Mouse (Mus musculus) forebrain, embryonic 13.5 days (tissue): ENCODE results near the gene Nupr1. TPM values are rescaled to one million over a fixed set of nuclear protein-coding genes. Genes with fewer than 3 reads are reported as not detected.

Source experiments
- ATAC-seq: fragments of 200-750 bp; cut with Nextera tagmentation; 2 replicates; pipeline ENCODE4 v1.8.0; 2017
- H3K27ac ChIP-seq: fragments of 300-500 bp; sonication (generic); 2 replicates; pipeline ENCODE4 v1.5.1; 2015; ENCODE audit warnings: inconsistent platforms, mild to moderate bottlenecking, moderate library complexity
- H3K27me3 ChIP-seq: fragments of 300-500 bp; sonication (generic); 2 replicates; pipeline ENCODE4 v1.6.1; 2015; ENCODE audit warnings: mild to moderate bottlenecking, inconsistent platforms
- H3K36me3 ChIP-seq: fragments of 300-500 bp; sonication (generic); 2 replicates; pipeline ENCODE4 v1.6.1; 2015; ENCODE audit warnings: mild to moderate bottlenecking, inconsistent platforms; ENCODE audit not compliant: poor library complexity, severe bottlenecking
- H3K4me1 ChIP-seq: fragments of 300-500 bp; sonication (generic); 2 replicates; pipeline ENCODE4 v1.6.1; 2015; ENCODE audit warnings: inconsistent platforms
- H3K4me2 ChIP-seq: fragments of 300-500 bp; sonication (generic); 2 replicates; pipeline ENCODE4 v1.6.1; 2015; ENCODE audit warnings: inconsistent platforms, mild to moderate bottlenecking, moderate library complexity
- H3K4me3 ChIP-seq: fragments of 300-500 bp; sonication (generic); 2 replicates; pipeline ENCODE4 v1.5.1; 2015; ENCODE audit warnings: mild to moderate bottlenecking, inconsistent platforms
- H3K9ac ChIP-seq: fragments of 300-500 bp; sonication (generic); 2 replicates; pipeline ENCODE4 v1.6.1; 2015; ENCODE audit warnings: mild to moderate bottlenecking, inconsistent platforms
- H3K9me3 ChIP-seq: fragments of 300-500 bp; sonication (generic); replicated peaks from 2 replicates; pipeline ENCODE4 v1.6.1; 2016; ENCODE audit warnings: inconsistent platforms
- WGBS: fragments of 180-500 bp; shearing (Covaris S2); methylation state at CpG from one replicate; pipeline ENCODE4 v1.1.7; 2015; 5-methylcytosine and 5-hydroxymethylcytosine counted together
- polyA plus RNA-seq: library from polyadenylated mRNA; unstranded; fragments of >200 nt; fragmentation: Nextera tagmentation; extraction: Ambion mirVana; gene quantifications from 2 replicates; pipeline ENCODE4 v1.2.1, GENCODE M21; 2015

Gene Nupr1
- 2.1 and 2.5 TPM in 2 replicates for polyA plus RNA-seq

- no peaks in the 10 kb centered on the region for H3K27me3 ChIP-seq
- no peak within 1 kb of the TSS for H3K9ac ChIP-seq
- H3K4me3 ChIP-seq = no peak within 1 kb of the TSS
- no peaks in the 10 kb centered on the region for H3K36me3 ChIP-seq
- H3K4me1 ChIP-seq = no peaks in the 10 kb centered on the region
- no peak within 1 kb of the TSS for H3K27ac ChIP-seq
- no peak for ATAC-seq
- WGBS = 95% methylated on average over 4 of the region's 4 CpGs
- no peak within 1 kb of the TSS for H3K4me2 ChIP-seq
- no peaks in the 10 kb centered on the region for H3K9me3 ChIP-seq
Measured at GRCm38 (mm10) chr7:126630824-126631518, at the start of gene Nupr1. TSS of gene Nupr1 (minus strand) at chr7:126630861.

- H3K4me3 ChIP-seq = no peak overlapping the region
- H3K9ac ChIP-seq = no peak overlapping the region
- WGBS = 89% methylated on average over 5 of the region's 5 CpGs
- peaks cover 13% of the 10 kb centered on the region for H3K36me3 ChIP-seq
- no peaks in the 10 kb centered on the region for H3K9me3 ChIP-seq
- H3K4me1 ChIP-seq = no peaks in the 10 kb centered on the region
- ATAC-seq = no peak
- H3K27ac ChIP-seq = no peak overlapping the region
- no peaks in the 10 kb centered on the region for H3K27me3 ChIP-seq
- no peak overlapping the region for H3K4me2 ChIP-seq
Measured at GRCm38 (mm10) chr7:126679683-126680082, 49.0 kb upstream of the Nupr1 start.

- Histone ChIP-seq H3K9ac (no peak overlapping the region), H3K4me2 (no peak overlapping the region), H3K36me3 (peaks cover 13% of the 10 kb centered on the region), H3K27ac (no peak overlapping the region), H3K4me1 (no peaks in the 10 kb centered on the region), H3K9me3 (no peaks in the 10 kb centered on the region), H3K4me3 (no peak overlapping the region), H3K27me3 (no peaks in the 10 kb centered on the region)
- WGBS = 89% methylated on average over 8 of the region's 8 CpGs
- no peak for ATAC-seq
Measured at GRCm38 (mm10) chr7:126678545-126679341, 48.1 kb upstream of the Nupr1 start.

GRCm38 (mm10) chr7:126676631-126677220 is 46.1 kb upstream of the Nupr1 start:
- WGBS = 79% methylated on average over 4 of the region's 4 CpGs
- Histone ChIP-seq H3K27me3 (no peaks in the 10 kb centered on the region), H3K9ac (no peak overlapping the region), H3K36me3 (peaks cover 28% of the 10 kb centered on the region), H3K9me3 (no peaks in the 10 kb centered on the region), H3K4me1 (no peaks in the 10 kb centered on the region), H3K4me3 (no peak overlapping the region), H3K4me2 (no peak overlapping the region), H3K27ac (no peak overlapping the region)
- ATAC-seq = no peak

GRCm38 (mm10) chr7:126676207-126676606 is 45.5 kb upstream of the Nupr1 start, which contains the start of gene Sult1a1:
TSS of gene Sult1a1 (minus strand) at chr7:126676432.
- H3K9me3 ChIP-seq = no peaks in the 10 kb centered on the region
- 91% methylated on average over 1 of the region's 1 CpGs for WGBS
- H3K27ac ChIP-seq = no peak within 1 kb of the TSS
- no peak within 1 kb of the TSS for H3K4me3 ChIP-seq
- no peak within 1 kb of the TSS for H3K4me2 ChIP-seq
- H3K27me3 ChIP-seq = no peaks in the 10 kb centered on the region
- no peak for ATAC-seq
- H3K9ac ChIP-seq = no peak within 1 kb of the TSS
- peaks cover 32% of the 10 kb centered on the region for H3K36me3 ChIP-seq
- H3K4me1 ChIP-seq = no peaks in the 10 kb centered on the region

- Histone ChIP-seq H3K4me1 (no peaks in the 10 kb centered on the region), H3K9me3 (no peaks in the 10 kb centered on the region), H3K27me3 (no peaks in the 10 kb centered on the region), H3K36me3 (peaks cover 40% of the 10 kb centered on the region), H3K27ac (no peak overlapping the region), H3K9ac (no peak overlapping the region), H3K4me3 (no peak overlapping the region), H3K4me2 (no peak overlapping the region)
- 95% methylated on average over 8 of the region's 8 CpGs for WGBS
- ATAC-seq = no peak
Measured at GRCm38 (mm10) chr7:126675104-126675503, 44.4 kb upstream of the Nupr1 start.

GRCm38 (mm10) chr7:126672111-126672510 is 41.5 kb upstream of the Nupr1 start:
- H3K36me3 ChIP-seq = peaks cover 55% of the 10 kb centered on the region
- ATAC-seq = no peak
- no peak overlapping the region for H3K27ac ChIP-seq
- H3K9ac ChIP-seq = no peak overlapping the region
- 95% methylated on average over 9 of the region's 9 CpGs for WGBS
- H3K9me3 ChIP-seq = no peaks in the 10 kb centered on the region
- H3K4me1 ChIP-seq = no peaks in the 10 kb centered on the region
- H3K27me3 ChIP-seq = no peaks in the 10 kb centered on the region
- H3K4me2 ChIP-seq = no peak overlapping the region
- no peak overlapping the region for H3K4me3 ChIP-seq

- Histone ChIP-seq H3K27me3 (no peaks in the 10 kb centered on the region), H3K9me3 (no peaks in the 10 kb centered on the region), H3K36me3 (peaks cover 59% of the 10 kb centered on the region), H3K4me2 (no peak overlapping the region), H3K4me1 (no peaks in the 10 kb centered on the region), H3K4me3 (no peak overlapping the region), H3K27ac (no peak overlapping the region), H3K9ac (no peak overlapping the region)
- WGBS = 95% methylated on average over 3 of the region's 3 CpGs
- ATAC-seq = no peak
Measured at GRCm38 (mm10) chr7:126670152-126670551, 39.5 kb upstream of the Nupr1 start.

- H3K4me1 ChIP-seq = no peaks in the 10 kb centered on the region
- H3K9ac ChIP-seq = no peak overlapping the region
- no peak overlapping the region; the same call in 1 of the 2 replicates for H3K27ac ChIP-seq
- H3K4me2 ChIP-seq = no peak overlapping the region
- no peaks in the 10 kb centered on the region for H3K27me3 ChIP-seq
- WGBS = 85% methylated on average over 5 of the region's 5 CpGs
- ATAC-seq = no peak
- peaks cover 74% of the 10 kb centered on the region for H3K36me3 ChIP-seq
- H3K4me3 ChIP-seq = no peak overlapping the region
- H3K9me3 ChIP-seq = no peaks in the 10 kb centered on the region
Measured at GRCm38 (mm10) chr7:126668452-126668851, 37.8 kb upstream of the Nupr1 start.

GRCm38 (mm10) chr7:126667495-126668090 is 36.9 kb upstream of the Nupr1 start:
- Histone ChIP-seq H3K9ac (no peak overlapping the region), H3K36me3 (peaks cover 76% of the 10 kb centered on the region), H3K27me3 (no peaks in the 10 kb centered on the region), H3K4me2 (no peak overlapping the region), H3K4me1 (no peaks in the 10 kb centered on the region), H3K4me3 (no peak overlapping the region), H3K9me3 (no peaks in the 10 kb centered on the region), H3K27ac (no peak overlapping the region)
- no peak for ATAC-seq
- WGBS = 87% methylated on average over 9 of the region's 9 CpGs

- 98% methylated on average over 3 of the region's 3 CpGs for WGBS
Measured at GRCm38 (mm10) chr7:126665269-126665668, 34.6 kb upstream of the Nupr1 start.

GRCm38 (mm10) chr7:126663646-126664045 is 33.0 kb upstream of the Nupr1 start:
- Histone ChIP-seq H3K9ac (no peak overlapping the region), H3K9me3 (no peaks in the 10 kb centered on the region), H3K36me3 (peaks cover 49% of the 10 kb centered on the region), H3K4me1 (no peaks in the 10 kb centered on the region), H3K27ac (no peak overlapping the region), H3K4me2 (no peak overlapping the region), H3K27me3 (no peaks in the 10 kb centered on the region), H3K4me3 (no peak overlapping the region)
- WGBS = 85% methylated on average over 8 of the region's 8 CpGs
- ATAC-seq = no peak

More at GRCm38 (mm10) chr7:126665269-126665668, 34.6 kb upstream of the Nupr1 start:
- Histone ChIP-seq H3K27me3 (no peaks in the 10 kb centered on the region), H3K4me2 (no peak overlapping the region), H3K9me3 (no peaks in the 10 kb centered on the region), H3K9ac (no peak overlapping the region), H3K27ac (no peak overlapping the region), H3K4me3 (no peak overlapping the region), H3K36me3 (peaks cover 60% of the 10 kb centered on the region), H3K4me1 (no peaks in the 10 kb centered on the region)
- no peak for ATAC-seq
